Mouse (Mus musculus): ENCODE measurements at regions not wholly inside any gene's neighbourhood (a gene's known extent, or its start where the extent isn't known, plus 50 kb on each side); places are given as distances from the start of the nearest gene placed in this dataset.

DNA sequence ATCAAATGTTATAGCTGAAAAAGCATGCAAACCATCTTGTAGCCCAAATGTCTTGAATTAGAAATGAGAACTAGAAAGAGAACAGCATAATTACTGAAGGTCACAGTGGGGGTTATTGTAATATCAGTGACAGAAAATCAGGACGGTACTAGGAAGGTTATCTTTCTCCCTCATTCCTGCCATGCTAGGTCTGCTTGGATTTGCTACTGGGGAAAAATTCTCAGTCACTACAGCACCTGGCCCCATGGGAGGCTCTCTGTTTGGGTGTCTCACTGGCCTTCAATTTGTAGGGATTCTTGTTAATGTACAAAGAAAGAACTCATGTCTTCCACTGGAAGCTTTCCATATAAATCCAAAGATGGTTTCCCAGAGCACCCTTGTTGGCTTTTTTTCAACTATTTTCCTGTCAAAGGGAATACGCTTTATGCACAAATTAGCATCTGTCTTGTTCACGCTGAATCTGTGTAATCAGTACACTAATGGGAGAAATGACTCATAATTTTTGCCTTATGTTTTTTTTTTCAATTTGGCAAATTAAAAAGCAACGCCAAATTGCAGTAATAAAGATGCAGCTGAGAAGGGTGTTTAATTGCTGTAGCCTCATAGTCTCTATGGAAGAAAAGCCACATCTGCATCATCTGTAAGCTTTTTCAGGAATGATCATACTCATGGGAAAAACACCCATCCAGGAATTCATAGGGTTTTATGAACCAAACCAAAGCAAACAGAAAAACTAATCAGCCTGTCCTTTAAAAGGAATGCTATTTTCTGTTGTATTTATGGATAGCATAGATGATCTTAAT lies 290.2 kb upstream of the Arhgef26 start:
- no peak for ATAC-seq (ENCODE audit: low TSS enrichment)

DNA sequence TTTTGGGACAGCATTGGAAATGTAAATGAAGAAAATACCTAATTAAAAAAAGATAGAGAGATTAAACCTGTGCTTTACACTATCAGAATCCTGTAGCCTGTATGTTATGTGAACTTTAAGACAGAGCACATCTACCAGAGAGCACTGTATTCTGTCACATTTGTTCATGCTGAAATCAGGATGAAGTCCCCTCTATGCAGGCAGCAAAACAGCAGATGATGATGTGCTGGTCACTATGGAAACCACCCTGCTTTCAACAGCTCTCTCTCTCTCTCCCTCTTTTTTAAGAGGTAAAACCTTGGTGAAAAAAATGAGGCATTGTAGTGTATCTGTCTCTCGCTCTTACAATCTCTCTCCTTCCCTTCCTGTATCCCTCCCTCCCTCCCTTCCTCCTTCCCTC lies 283.9 kb upstream of the Arhgef26 start:
- peak; percentile 50; the same call in 1 of the 2 replicates for ATAC-seq (ENCODE audit: low TSS enrichment)

DNA sequence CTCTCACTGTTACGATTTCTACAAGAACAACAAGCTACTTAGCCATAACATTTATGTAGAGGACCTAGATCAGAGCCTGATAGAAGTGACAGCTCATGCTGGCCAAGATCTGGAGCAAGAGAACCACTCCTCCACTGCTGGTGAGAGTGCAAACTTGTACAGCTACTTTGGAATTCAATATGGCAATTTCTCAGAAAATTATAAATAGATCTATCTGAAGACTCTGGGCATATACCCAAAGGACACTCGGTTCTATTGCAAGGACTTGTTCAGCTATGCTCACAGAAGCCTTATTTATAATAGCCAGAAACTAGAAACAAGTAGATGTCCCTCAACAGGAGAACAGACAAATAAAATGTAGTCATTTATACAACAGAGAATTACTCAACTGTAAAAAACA lies 259.6 kb upstream of the Arhgef26 start:
- ATAC-seq (ENCODE audit: low TSS enrichment): no peak

DNA sequence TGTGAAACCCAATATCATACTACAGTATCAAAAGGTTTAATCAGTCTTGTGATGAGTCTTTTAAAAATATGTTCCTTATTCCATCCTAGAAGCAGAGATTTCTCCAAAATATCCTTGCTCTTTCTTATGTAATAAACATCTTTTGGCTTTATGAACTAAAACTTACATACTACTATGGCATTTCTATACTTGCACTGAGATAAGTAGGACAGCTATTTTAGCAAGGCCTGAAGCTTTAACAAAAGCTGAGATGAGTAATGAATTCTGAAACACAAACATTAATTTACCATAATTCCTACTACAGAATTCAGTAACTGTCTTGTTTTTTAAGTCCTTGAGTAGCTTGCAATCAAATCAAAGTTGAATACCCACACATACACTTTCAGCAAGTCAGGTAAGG lies 252.6 kb upstream of the Arhgef26 start:
- ATAC-seq (ENCODE audit: low TSS enrichment): peak; percentile 92

DNA sequence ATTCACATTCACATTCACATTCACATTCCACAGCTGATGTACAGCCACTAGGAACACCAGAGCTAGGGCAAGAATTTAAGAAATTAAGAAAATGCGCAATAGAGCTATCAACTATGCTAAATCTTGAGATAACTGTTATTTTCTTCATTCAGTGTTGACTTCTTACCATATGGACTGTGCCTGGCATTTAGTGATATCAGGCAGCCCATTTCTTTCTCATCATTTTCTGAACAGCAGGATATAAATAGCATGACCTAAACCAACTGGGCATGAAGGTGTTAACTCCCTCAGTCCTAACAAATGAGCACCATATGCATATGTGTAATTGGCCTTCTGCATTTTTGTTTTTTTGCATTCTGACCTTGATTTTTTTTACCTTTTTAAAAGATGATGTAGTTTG lies 250.9 kb upstream of the Arhgef26 start:
- ATAC-seq (ENCODE audit: low TSS enrichment): no peak

DNA sequence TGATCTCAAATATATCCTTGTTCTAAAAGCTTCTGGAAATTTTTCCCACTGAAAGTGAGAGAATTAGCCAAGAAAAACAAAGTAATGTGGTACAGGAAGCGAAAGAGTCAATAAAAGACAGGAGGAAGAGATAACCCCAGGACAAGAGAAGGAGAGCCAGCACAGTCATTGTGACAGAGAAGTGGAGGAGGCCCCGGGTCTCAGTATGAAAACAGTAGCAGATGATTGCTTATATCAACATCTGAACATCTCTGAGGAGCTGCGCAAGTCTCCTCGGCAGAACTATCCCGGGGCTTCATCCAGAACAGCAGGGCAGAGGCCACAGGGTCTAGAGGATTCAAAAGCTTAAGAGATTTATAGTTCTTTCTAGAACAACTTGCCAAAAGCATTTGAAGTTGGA lies 235.0 kb upstream of the Arhgef26 start:
- ATAC-seq (ENCODE audit: low TSS enrichment): no peak

DNA sequence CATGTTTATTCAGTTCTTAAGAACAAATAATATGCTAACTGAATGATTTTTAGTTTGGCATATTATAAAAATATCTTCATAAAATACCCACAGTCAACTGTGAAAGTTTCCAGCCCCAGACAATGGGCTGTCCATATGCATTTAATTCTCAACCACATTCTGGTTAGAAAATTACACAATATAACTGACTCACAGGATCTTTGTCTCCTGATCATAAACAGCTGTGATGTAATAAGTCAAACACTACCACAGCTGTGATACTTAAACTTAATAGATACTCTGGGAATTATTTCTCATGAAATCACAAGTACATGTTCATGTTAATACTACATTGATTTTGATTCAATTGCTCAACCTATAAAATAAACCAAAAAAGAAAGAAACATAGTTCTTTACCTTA lies 234.3 kb upstream of the Arhgef26 start:
- ATAC-seq (ENCODE audit: low TSS enrichment): no peak

DNA sequence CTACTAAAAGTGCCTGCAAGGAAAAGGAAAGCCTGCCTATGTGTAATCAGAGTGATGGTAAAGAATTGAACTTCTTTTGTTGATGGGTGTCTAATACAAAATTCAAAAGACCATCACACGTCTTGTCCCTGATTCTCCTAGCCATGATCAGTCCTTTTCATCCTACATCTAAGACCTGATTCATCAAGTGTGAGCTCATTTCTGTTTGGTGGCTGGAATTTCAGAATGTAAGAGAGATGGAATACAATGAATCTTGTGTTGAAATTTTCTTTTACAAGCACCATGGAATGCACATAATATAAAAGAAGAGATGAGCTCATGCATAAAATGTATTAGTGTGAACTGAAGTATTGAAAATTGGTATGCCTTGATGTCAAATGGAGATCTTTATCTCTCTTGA lies 233.6 kb upstream of the Arhgef26 start:
- ATAC-seq (ENCODE audit: low TSS enrichment): no peak

DNA sequence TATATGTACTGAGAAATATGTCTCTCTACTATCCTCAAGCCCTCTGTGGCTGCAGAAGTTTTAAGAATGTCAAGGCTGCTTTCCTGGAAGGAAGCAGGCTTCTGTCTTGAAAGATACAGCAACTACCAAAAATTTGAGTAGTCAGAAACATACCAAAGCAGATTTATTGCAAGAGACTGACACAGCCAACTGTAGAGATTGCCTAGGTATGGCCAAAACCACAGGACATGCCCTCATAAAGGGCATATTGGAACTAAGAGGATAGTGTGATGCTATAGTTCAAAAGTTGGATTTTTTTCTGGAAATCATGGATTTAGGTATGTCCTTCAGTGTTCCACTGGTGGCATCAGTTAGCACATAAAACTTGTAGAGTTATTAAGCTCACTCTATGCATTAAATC lies 230.8 kb upstream of the Arhgef26 start:
- ATAC-seq (ENCODE audit: low TSS enrichment): no peak
